Mouse (Mus musculus) olfactory bulb, adult 2 months (tissue): Measurements from ENCODE around the gene 4930535I16Rik. TPM values are rescaled to one million over a fixed set of nuclear protein-coding genes. Genes with fewer than 3 reads are reported as not detected.

Experiments
- H3K27ac ChIP-seq: fragments of 200-500 bp; 2 replicates; pipeline ENCODE4 v1.5.1; 2012; ENCODE audit warnings: low read depth, low read length; ENCODE audit not compliant: insufficient read depth
- H3K4me1 ChIP-seq: fragments of 200-500 bp; 2 replicates; pipeline ENCODE4 v1.6.1; 2012; ENCODE audit warnings: low read length; ENCODE audit not compliant: control insufficient read depth, insufficient read depth
- H3K4me3 ChIP-seq: fragments of 200-500 bp; 2 replicates; pipeline ENCODE4 v1.5.1; 2012; ENCODE audit warnings: mild to moderate bottlenecking, low read depth, low read length, moderate library complexity; ENCODE audit not compliant: insufficient read depth
- CTCF ChIP-seq: fragments of 200-500 bp; IDR thresholded peaks from 2 replicates; pipeline ENCODE4 v1.5.1; 2012; ENCODE audit warnings: low read depth, mild to moderate bottlenecking, low read length, moderate library complexity; ENCODE audit not compliant: insufficient read depth
- POLR2A ChIP-seq: fragments of 200-500 bp; IDR thresholded peaks from 2 replicates; pipeline ENCODE4 v1.6.1; 2012; ENCODE audit warnings: mild to moderate bottlenecking, low read depth, low read length, moderate library complexity; ENCODE audit not compliant: insufficient read depth
- WGBS: fragments of 180-500 bp; shearing (Covaris S2); methylation state at CpG from one replicate; pipeline ENCODE4 v1.1.7; 2018; 5-methylcytosine and 5-hydroxymethylcytosine counted together
- polyA plus RNA-seq: library from polyadenylated mRNA; stranded (reverse); fragments of >200 nt; gene quantifications from 2 replicates; pipeline ENCODE4 v1.2.4, GENCODE M21; 2012; ENCODE audit warnings: low replicate concordance; ENCODE audit not compliant: missing spikeins, insufficient read depth, insufficient read length

Gene 4930535I16Rik
- polyA plus RNA-seq, 1 experiment = not detected

DNA sequence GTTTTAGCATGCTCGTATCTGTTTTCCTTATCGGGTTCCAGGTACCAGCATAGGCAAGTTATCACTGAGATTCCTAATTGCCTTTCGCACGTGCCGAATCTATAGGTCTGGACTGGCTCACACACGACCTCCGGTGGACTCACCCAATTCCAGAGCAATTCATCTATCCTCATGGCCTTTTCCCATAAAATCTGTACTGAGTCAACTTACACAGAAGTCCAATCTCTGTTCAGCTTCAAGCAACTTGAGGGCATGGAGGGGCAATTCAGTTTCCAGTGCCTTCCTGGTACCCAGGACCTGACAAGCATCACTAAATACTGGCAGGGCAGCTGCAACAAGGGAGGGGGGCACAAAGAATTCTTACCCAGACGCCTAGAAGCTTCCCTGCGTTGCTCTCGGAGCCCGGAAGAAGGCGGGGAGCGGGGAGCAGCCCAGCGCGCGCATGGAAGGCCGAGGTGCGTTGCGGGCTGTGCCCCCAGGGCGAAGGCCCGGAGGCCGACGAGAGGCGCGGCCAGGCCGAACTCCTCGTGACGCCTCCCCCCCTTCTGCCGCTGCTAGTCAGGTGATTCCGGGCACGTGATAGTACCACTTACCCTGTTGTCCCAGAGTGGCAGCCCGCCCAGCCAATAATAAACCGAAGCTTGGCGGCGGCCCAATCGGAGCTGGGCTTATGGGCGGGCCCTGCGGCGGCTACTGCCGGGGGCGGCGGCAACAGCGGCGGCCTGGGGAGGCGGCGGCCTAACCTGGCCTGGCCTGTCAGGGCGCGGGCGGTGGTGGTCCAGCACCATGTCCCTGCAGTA, 874 bp downstream of the 4930535I16Rik start, which contains the start of gene Rragc:
Gene Rragc, plus strand, starts transcription at position 699 of the 800 bp plus-strand sequence.
- peak; percentile 81 for TF ChIP-seq POLR2A
- TF ChIP-seq CTCF = no peak
- WGBS = 1% methylated on average over 49 of the region's 49 CpGs
- H3K4me3 ChIP-seq = peak within 1 kb of the TSS; percentile 91
- H3K4me1 ChIP-seq = peaks cover 2% of the 10 kb centered on the region; the same call in 1 of the 2 replicates
- peak within 1 kb of the TSS; percentile 79; the same call in 1 of the 2 replicates for H3K27ac ChIP-seq

- Histone ChIP-seq H3K4me3 (no peak overlapping the region), H3K27ac (no peak overlapping the region), H3K4me1 (no peaks in the 10 kb centered on the region)
- whole genome bisulfite sequencing = 53% methylated on average over 2 of the region's 2 CpGs
- no peak for TF ChIP-seq POLR2A
- TF ChIP-seq CTCF = no peak
Measured at GRCm38 (mm10) chr4:123912431-123912830, 5.4 kb downstream of the 4930535I16Rik start.

DNA sequence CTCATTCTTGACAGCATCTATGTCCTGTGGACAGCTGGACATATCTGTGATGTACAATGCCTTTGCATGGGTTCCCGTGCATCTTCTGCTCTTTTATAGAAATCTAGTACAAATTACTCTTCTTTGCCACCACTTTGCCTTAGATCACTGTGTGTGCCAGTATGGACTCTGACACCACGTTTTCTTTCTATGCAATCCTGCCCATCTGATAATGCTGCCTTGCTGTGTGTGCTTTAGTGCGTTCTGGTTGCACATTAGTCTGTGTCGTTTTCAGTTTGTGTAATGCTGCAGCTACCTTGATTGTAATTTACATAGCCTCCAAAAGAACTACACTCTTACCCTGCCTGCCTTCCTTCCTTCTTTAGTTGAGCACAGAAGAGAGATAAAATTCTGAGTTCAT, 6.3 kb downstream of the 4930535I16Rik start:
- H3K4me1 ChIP-seq = no peaks in the 10 kb centered on the region
- TF ChIP-seq CTCF (no peak), POLR2A (no peak)
- H3K27ac ChIP-seq = no peak overlapping the region
- no peak overlapping the region for H3K4me3 ChIP-seq
- WGBS = 86% methylated on average over 4 of the region's 4 CpGs

DNA sequence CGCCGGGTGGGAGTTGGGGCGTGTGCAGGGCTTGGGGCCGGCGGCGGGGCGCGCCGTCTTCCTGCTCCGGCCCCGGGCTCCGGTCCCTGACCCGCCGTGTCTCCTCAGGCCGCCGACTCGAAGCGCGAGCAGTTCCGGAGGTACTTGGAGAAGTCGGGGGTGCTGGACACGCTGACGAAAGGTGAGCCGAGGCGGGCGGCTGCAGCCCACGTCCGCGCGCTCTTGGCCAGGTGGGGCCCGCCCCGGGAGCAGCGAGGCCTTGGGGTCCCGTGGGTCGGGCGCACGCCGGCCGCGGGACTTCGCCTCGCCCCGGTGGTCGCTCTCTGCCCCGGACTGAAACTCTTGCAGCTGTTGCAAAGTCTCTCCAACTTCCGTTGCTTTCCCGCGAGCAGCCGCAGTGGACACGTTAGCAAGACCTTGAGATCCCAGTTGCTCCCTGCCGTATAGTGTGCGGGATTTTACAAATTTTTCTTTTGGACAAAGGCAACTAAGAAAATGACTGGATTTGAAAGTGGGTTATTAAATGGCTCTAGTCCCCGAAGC, 12.6 kb downstream of the 4930535I16Rik start:
- Histone ChIP-seq H3K4me3 (peak overlapping the region; percentile 77), H3K27ac (no peak overlapping the region), H3K4me1 (no peaks in the 10 kb centered on the region)
- no peak for TF ChIP-seq POLR2A
- TF ChIP-seq CTCF = no peak
- under 1% methylated on average over 53 of the region's 53 CpGs for WGBS

DNA sequence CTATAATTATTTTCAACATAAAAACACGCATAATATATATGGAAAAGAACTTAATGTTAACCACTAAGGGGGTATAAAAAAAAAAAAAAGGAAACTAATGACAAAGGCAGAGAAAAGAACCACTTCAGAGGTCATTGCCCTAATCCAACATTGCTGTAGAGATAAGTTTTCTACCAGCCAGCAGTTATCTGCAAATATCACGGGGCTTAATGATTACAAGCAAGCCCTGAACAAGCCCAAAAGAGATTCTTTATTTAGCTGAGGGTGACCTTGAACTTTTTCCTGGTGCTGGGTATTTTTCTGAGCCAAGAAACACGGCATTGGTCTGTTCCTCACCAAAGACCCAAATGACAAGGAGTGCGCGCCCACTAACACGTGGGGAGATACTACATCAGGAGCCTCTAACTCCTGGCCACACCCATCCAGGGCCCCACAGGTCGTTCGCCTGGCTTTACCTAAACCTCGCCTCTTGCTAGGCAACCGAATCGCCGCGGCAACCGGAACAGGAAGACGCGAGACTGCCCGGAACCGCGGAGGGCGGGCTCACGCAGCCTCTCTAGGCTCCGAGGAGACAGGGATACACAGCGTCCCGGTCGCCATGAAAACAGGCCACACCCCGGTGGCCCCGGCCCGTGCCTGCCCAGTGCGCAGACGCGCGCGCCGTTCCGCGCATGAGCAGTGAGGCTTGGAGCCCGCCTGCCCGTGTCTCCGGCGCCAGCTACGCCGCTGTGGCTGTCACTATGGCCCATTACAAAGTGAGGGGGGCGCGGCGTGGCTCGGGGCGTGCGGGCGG, 13.3 kb downstream of the 4930535I16Rik start, which contains the start of gene Mycbp:
Gene Mycbp, plus strand, starts transcription at position 500 of the 793 bp plus-strand sequence.
- no peaks in the 10 kb centered on the region for H3K4me1 ChIP-seq
- whole genome bisulfite sequencing = 1% methylated on average over 49 of the region's 49 CpGs
- peak within 1 kb of the TSS; percentile 68 for H3K27ac ChIP-seq
- TF ChIP-seq POLR2A (peak; percentile 63; the same call in 1 of the 2 replicates), CTCF (no peak)
- peak within 1 kb of the TSS; percentile 77 for H3K4me3 ChIP-seq

GRCm38 (mm10) chr4:123903432-123903831, 14.4 kb downstream of the 4930535I16Rik start:
- Histone ChIP-seq H3K4me1 (no peaks in the 10 kb centered on the region), H3K4me3 (no peak overlapping the region), H3K27ac (no peak overlapping the region)
- WGBS = 68% methylated on average over 3 of the region's 3 CpGs
- TF ChIP-seq CTCF = no peak
- no peak for TF ChIP-seq POLR2A

DNA sequence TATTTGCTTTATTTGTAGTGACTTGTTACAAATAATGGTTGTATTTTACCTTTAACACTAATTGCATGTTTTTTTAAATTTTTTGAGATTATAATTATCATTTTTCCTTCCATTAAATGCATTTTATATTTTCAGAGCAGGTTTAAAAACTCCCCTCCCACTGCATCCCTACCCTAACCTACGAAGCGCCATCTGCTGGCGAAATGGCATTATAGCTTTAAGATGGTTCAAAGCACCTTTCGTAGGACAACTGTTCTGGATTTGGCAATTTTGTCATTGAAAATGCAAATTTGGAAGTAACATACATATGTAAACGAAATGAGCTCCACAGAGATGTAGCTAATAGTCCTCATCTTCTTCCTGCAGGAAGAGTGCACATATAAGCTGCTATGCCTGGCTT, 19.1 kb downstream of the 4930535I16Rik start:
- 6% methylated on average over 5 of the region's 5 CpGs for WGBS
- no peak overlapping the region for H3K27ac ChIP-seq
- no peak overlapping the region for H3K4me3 ChIP-seq
- TF ChIP-seq POLR2A = no peak
- no peak for TF ChIP-seq CTCF
- H3K4me1 ChIP-seq = peaks cover 2% of the 10 kb centered on the region; the same call in 1 of the 2 replicates

DNA sequence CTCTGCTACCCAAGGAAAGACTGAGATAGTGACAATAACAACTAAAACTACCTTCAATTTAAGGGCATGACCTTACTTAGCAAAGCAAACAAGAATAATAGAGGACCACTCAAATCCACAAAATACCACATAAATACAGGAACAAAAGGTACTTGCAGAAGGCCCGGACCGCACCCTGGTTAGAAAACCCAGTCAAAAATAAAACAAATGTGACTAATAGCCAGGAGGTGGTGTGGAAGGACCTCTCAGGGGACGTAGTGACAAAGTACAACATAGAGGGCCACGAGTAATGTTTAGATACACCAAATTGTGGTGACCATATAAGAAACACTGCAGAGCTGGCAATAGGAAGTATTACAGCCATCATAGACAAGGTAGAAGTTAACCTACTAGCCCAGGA, 23.5 kb downstream of the 4930535I16Rik start:
- WGBS = 88% methylated on average over 4 of the region's 4 CpGs
- Histone ChIP-seq H3K4me1 (peaks cover 4% of the 10 kb centered on the region; the same call in 1 of the 2 replicates), H3K27ac (no peak overlapping the region), H3K4me3 (no peak overlapping the region)
- TF ChIP-seq POLR2A (no peak), CTCF (no peak)
